Mouse (Mus musculus): ENCODE data around the gene Olfr54. TPM values are rescaled to one million over a fixed set of nuclear protein-coding genes. Genes with fewer than 3 reads are reported as not detected.
"Not testable (repeated sequence)": the region's sequence is repeated elsewhere in the genome, so short reads cannot be mapped to it uniquely, and the experiment has no call there.

Gene Olfr54
- polyA plus RNA-seq (2012; rRNA removed), result not detected in 2 replicates

- no peak for DNase-seq (ENCODE audit: low spot score)
These were observed at the start of gene Olfr54 for GRCm38 (mm10) chr11:51013936-51014335. Gene Olfr54 (plus strand): TSS chr11:51014236.

- DNase-seq (ENCODE audit: low spot score), result no peak
These were observed 49.1 kb upstream of the Olfr54 start for GRCm38 (mm10) chr11:50964886-50965285.

- DNase-seq (ENCODE audit: low spot score), result no peak
These were observed 47.8 kb upstream of the Olfr54 start, which contains the start of gene Olfr1378 for GRCm38 (mm10) chr11:50966230-50966629. Gene Olfr1378 (plus strand): TSS chr11:50966530.

GRCm38 (mm10) chr11:50977216-50977615, 36.8 kb upstream of the Olfr54 start:
- no peak for DNase-seq (ENCODE audit: low spot score)

- DNase-seq (ENCODE audit: low spot score), result no peak
These were observed 32.4 kb upstream of the Olfr54 start, which contains the start of gene Olfr1377 for GRCm38 (mm10) chr11:50981667-50982066. Gene Olfr1377 (plus strand): TSS chr11:50981967.

GRCm38 (mm10) chr11:51003296-51003695, 10.7 kb upstream of the Olfr54 start, which contains the start of gene Olfr51:
Gene Olfr51 (plus strand): TSS chr11:51003596.
- DNase-seq (ENCODE audit: low spot score), result no peak

GRCm38 (mm10) chr11:51011821-51012220, 2.2 kb upstream of the Olfr54 start:
- DNase-seq (ENCODE audit: low spot score), result no peak

GRCm38 (mm10) chr11:51016341-51016740, 2.3 kb downstream of the Olfr54 start:
- DNase-seq (ENCODE audit: low spot score), result no peak

GRCm38 (mm10) chr11:51026811-51027210, 12.8 kb downstream of the Olfr54 start:
- DNase-seq (ENCODE audit: low spot score), result not testable (repeated sequence)

- DNase-seq (ENCODE audit: low spot score), result not testable (repeated sequence)
These were observed 15.3 kb downstream of the Olfr54 start for GRCm38 (mm10) chr11:51029381-51029780.

GRCm38 (mm10) chr11:51030225-51030624, 16.2 kb downstream of the Olfr54 start:
- no peak for DNase-seq (ENCODE audit: low spot score)

- DNase-seq (ENCODE audit: low spot score), result no peak
These were observed 18.8 kb downstream of the Olfr54 start for GRCm38 (mm10) chr11:51032851-51033250.

GRCm38 (mm10) chr11:51034141-51034540, 20.1 kb downstream of the Olfr54 start:
- not testable (repeated sequence) for DNase-seq (ENCODE audit: low spot score)

GRCm38 (mm10) chr11:51035951-51036350, 21.9 kb downstream of the Olfr54 start:
- no peak for DNase-seq (ENCODE audit: low spot score)

GRCm38 (mm10) chr11:51044776-51045175, 30.7 kb downstream of the Olfr54 start:
- not testable (repeated sequence) for DNase-seq (ENCODE audit: low spot score)

GRCm38 (mm10) chr11:51047809-51048208, 33.8 kb downstream of the Olfr54 start, which contains the start of gene Olfr1375:
Gene Olfr1375 (plus strand): TSS chr11:51048109.
- DNase-seq (ENCODE audit: low spot score), result not testable (repeated sequence)

- DNase-seq (ENCODE audit: low spot score), result no peak
These were observed 37.6 kb downstream of the Olfr54 start for GRCm38 (mm10) chr11:51051678-51052077.

- DNase-seq (ENCODE audit: low spot score), result no peak
These were observed 39.2 kb downstream of the Olfr54 start for GRCm38 (mm10) chr11:51053230-51053629.

- peak; percentile 34 for DNase-seq (ENCODE audit: low spot score)
These were observed 45.1 kb downstream of the Olfr54 start, which contains the start of gene Zfp354a for GRCm38 (mm10) chr11:51059151-51059571. Gene Zfp354a (plus strand): TSS chr11:51059257.

GRCm38 (mm10) chr11:51059640-51060039, 45.6 kb downstream of the Olfr54 start:
- DNase-seq (ENCODE audit: low spot score), result no peak

- no peak for DNase-seq (ENCODE audit: low spot score)
These were observed 46.9 kb downstream of the Olfr54 start for GRCm38 (mm10) chr11:51060981-51061380.

GRCm38 (mm10) chr11:51063276-51063675, 49.2 kb downstream of the Olfr54 start:
- DNase-seq (ENCODE audit: low spot score), result no peak

- no peak for DNase-seq (ENCODE audit: low spot score)
These were observed 49.8 kb downstream of the Olfr54 start for GRCm38 (mm10) chr11:51063841-51064240.
